Mouse (Mus musculus) left cerebral cortex, postnatal 36 days (tissue): ENCODE data around the gene Zfp74. TPM values are rescaled to one million over a fixed set of nuclear protein-coding genes. Genes with fewer than 3 reads are reported as not detected.

Source experiments
- DNase-seq, 2 experiments: peaks; one replicate each; pipeline ENCODE4 v3.0.0; 2021 to 2022; ENCODE audit warnings: low spot score in 2 of 2, mixed read lengths in 1 of 2
- intact Hi-C: fragments of 180-260 bp; cut with DNase I; formaldehyde crosslinking; loops from one replicate; pipeline ENCODE4 v1.15.1; 2025
- microRNA-seq: library from miRNA; unstranded; fragments of <30 nt; microRNA quantifications from one replicate; pipeline ENCODE4 v1.2.0, GENCODE M21; 2022
- total RNA-seq, 2 experiments: library from RNA; stranded (reverse); gene quantifications; 2 replicates each; pipeline ENCODE4 v1.2.3; 2021

The Zfp74 gene
- total RNA-seq, 2 experiments from 2014 or later, result 18.0 to 19.1 TPM

DNA sequence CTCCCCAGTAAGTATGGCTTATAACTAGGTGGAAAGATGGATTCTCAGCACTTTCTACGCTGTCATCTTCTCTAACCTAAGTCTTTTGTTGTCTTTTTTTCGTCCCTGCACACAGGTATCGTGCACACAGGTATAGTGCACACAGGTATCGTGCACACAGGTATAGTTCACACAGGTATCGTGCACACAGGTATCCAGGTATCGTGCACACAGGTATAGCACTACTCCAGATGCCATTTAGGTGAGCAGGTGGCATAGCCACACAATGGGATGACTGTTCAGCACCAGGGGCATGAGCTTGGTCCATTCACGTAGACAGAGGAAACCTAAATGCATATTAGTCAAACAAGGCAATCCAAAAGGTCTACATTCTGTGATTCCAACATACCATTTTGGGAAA lies 63.4 kb downstream of the Zfp74 start:
- intact Hi-C loops, result no loop called here
- no peak for DNase-seq

DNA sequence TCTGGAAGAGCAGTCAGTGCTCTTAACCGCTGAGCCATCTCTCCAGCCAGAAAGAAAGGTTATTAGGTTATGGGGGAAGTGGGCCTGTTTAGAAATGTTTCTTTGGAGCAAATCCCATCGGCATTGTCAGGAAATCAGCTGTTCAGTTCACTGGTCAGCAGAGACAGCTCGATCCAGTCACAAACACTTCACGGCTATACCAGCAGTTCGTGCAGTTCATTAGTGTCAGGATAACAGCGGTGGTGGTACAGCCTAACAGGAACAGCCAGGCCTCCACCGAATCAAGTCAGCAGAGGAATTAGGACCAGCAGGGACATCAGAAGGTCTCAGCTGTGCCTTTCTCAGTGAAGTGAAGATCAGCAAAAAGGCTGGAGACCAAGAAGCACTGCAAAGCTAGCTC lies 73.0 kb downstream of the Zfp74 start:
- intact Hi-C loops, result no loop called here
- DNase-seq, result no peak

Small RNA genes lying within 50 kb of the gene (microRNA-seq; reads per million reads assigned to microRNA genes)
- gene Mir7668, result 1.5 reads per million

Other genes starting within 250 kb of the Zfp74 start
- gene Catsperg2, start 227.1 kb downstream of the Zfp74 start, total RNA-seq, result not detected
- gene Zfp84, start 185.5 kb downstream of the Zfp74 start, total RNA-seq, result 10 to 100 TPM; 16.2 to 17.3 TPM
- 10 to 100 TPM; 12.8 to 12.9 TPM for gene Zfp30, start 170.1 kb downstream of the Zfp74 start, total RNA-seq
- gene Zfp790, start 138.0 kb downstream of the Zfp74 start, total RNA-seq, result 10 to 100 TPM; 21.0 to 21.1 TPM
- 10 to 100 TPM; 17.3 to 17.8 TPM for gene Zfp940, start 100.4 kb downstream of the Zfp74 start, total RNA-seq
- gene Zfp420, start 94.1 kb downstream of the Zfp74 start, total RNA-seq, result 10 to 100 TPM; 13.4 to 13.6 TPM
- gene Zfp27, start 47.5 kb downstream of the Zfp74 start, total RNA-seq, result 10 to 100 TPM; 20.5 to 23.2 TPM
- gene Zfp383, start 45.9 kb downstream of the Zfp74 start, total RNA-seq, result 1 to 10 TPM; 9.0 to 9.7 TPM
- gene Zfp568, start 29.9 kb upstream of the Zfp74 start, total RNA-seq, result 1 to 10 TPM; 3.2 to 5.3 TPM
- 1 to 10 TPM; 7.7 to 8.5 TPM for gene Zfp14, start 97.3 kb upstream of the Zfp74 start, total RNA-seq
- 1 to 10 TPM; 3.4 to 4.5 TPM for gene Zfp82, start 118.8 kb upstream of the Zfp74 start, total RNA-seq
- 1 to 10 TPM in 1 of 2 experiments, not detected in 1; 1.1 TPM for gene Gm26920, start 136.3 kb upstream of the Zfp74 start, total RNA-seq
- gene Zfp566, start 136.4 kb upstream of the Zfp74 start, total RNA-seq, result 1 to 10 TPM; 7.5 to 7.6 TPM
- gene Zfp260, start 140.7 kb upstream of the Zfp74 start, total RNA-seq, result 10 to 100 TPM; 65.6 to 70.4 TPM
- gene Zfp382, start 167.9 kb upstream of the Zfp74 start, total RNA-seq, result 10 to 100 TPM; 29.9 to 38.4 TPM
- gene Zfp146, start 215.7 kb upstream of the Zfp74 start, total RNA-seq, result 10 to 100 TPM; 40.5 to 48.3 TPM
- 1 to 10 TPM; 5.8 to 6.0 TPM for gene Cox7a1, start 230.1 kb upstream of the Zfp74 start, total RNA-seq
- 100 to 1,000 TPM; 175 to 181 TPM for gene Capns1, start 244.7 kb upstream of the Zfp74 start, total RNA-seq